Mouse (Mus musculus) testis, adult 2 months (tissue): ENCODE data around the gene Rnf181.

Experiments
- CTCF ChIP-seq: fragments of 200-500 bp; IDR thresholded peaks from 2 replicates; pipeline ENCODE4 v1.5.1; 2012; ENCODE audit warnings: low read depth, mild to moderate bottlenecking, inconsistent platforms, low read length, moderate library complexity; ENCODE audit not compliant: control insufficient read depth, insufficient read depth, insufficient replicate concordance
- POLR2A ChIP-seq: fragments of 200-500 bp; IDR thresholded peaks from 2 replicates; pipeline ENCODE4 v1.6.1; 2012; ENCODE audit warnings: low read depth, mild to moderate bottlenecking, inconsistent platforms, low read length, moderate library complexity; ENCODE audit not compliant: control insufficient read depth

DNA sequence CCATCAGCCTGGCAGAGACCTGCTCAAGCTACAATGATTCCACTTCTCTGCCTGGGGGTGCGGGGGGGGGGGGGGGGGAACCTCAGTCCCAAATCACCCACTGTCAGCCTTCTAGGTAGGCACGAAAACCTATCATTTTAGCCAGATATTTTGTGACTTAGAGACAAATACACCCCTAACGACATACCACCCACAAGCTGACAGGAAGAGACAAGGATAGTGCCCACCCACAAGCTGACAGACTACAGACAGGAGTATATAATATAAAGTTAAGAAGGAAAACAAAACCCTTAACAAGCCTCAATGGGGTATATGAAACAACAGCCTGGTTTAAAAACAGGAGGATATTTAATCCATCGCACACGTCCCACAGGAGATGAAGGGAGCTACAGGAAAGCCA, 48.3 kb downstream of the Rnf181 start:
- TF ChIP-seq POLR2A (no peak), CTCF (no peak)
